Mouse (Mus musculus): ENCODE measurements at regions not wholly inside any gene's neighbourhood (a gene's known extent, or its start where the extent isn't known, plus 50 kb on each side); places are given as distances from the start of the nearest gene placed in this dataset.

DNA sequence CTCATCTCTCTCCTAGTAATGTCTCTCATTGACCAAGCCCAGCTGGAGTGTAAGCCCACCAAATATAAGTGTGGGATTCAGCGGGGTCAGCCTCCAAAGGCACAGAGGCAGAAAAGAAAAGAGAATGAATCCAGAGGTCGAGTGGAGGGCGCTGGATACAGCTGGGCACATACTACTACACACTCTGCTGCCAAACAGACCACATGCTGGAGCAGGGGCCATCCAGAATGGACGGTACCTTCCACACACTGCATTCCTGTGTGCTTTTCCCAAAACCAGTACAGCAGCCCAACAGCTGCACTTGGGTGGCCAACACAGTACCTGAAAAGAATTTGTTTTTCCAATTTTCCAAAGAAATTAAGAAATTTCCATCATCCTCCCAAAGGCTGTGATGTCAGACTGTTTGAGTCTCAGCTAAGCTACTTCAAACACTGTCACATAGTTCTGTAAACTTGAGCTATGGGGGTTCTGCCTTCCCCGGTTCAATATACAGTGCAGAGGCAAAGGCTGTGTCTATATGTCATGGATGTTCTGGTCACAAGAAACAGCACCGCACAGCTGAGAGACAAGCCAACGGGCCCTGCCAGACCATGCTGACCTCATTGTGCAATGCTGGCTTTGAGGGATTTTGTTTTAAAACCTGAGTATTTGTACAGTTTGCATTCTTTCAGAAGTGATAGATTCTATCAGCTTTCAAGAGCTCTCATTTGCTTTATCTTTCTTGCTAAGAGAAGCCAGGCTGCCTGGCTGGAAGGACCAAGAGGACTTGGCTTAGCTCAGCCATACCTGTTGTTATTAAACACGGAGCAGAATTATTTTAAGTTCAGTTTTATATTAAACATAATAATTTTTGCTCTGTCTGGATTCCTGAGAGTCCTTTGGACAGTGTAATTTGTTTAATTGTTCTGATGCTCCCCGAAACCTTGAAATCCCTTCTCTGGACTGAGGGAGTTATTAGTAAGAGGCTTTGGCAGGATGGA is 200.3 kb upstream of the Myocd start:
- TF ChIP-seq CTCF (IDR thresholded peaks at IDR 0.05; ENCODE audit: control insufficient read depth, insufficient read depth, insufficient read length) (no peak), MYOD1 (IDR thresholded peaks at IDR 0.05; ENCODE audit: control insufficient read depth, insufficient read length, low read depth) (no peak)

All from C2C12 (cell line).